Mouse (Mus musculus): ENCODE data around the gene Ints2.

Ints2 gene

DNA sequence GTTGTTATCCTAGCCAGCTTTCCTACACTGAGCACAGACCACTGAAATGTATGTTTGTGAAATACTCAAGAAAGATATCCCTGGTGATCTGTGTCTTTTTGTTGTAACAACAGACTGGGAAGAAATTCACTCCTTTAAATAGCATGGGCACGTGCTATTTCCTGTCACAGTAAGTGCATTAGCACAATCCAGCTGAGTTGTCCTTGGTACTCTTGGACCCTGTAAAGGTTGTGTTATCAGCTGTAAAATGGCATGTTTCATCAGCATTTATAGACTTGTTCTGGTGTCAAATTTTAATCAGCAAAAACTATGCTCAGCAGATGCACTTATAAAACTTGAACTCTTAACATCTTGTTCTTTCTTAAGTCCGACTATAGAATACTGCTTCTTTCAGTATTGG lies 86.6 kb downstream of the Ints2 start:
- DNase-seq: no peak
